Comparison of ENCODE assay signal across 15 mouse cellular contexts in the genomic region with DNA sequence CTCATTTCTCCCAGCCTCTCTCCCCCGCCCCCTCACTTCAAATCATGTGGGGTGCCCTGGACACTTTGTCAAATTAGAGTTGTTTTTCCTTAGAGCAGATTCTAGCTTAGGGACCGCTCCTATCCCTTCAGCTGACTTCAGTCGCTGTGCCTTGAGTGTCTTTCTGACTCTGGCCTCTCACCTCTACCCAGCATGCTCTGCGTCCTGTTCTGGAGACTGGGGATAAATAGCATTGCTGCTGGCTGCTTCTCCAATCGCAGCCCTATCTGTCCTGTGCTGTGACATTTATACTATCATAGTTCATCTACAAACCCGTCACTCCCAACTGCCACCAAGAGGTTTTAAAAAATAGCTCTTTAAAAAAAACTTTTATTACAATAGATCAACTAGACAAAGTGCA. TPM values are rescaled to one million over a fixed set of nuclear protein-coding genes. Genes with fewer than 3 reads are reported as not detected.
DNase-seq lines count a peak whose midpoint lies in the region; ATAC-seq lines count a peak whose summit lies in the region.
"Had no signal": no experiment of that assay in that cellular context is flagged by ENCODE, and none has a peak within 500 bp of the region (broad histone marks: within the 10 kb centered on the region; RNA-seq: fewer than 3 reads in every experiment).

No protein-coding gene starts in this region.

- no peak for ATAC-seq in heart, embryonic 11.5 days (replicated peaks; ENCODE audit: insufficient number of reproducible peaks, low FRiP score, low TSS enrichment)
- ATAC-seq in liver, embryonic 16.5 days (ENCODE audit: low read depth): no peak
- ATAC-seq: forebrain, embryonic 13.5 days; hindbrain, postnatal 0 days; midbrain, embryonic 16.5 days had no signal

- DNase-seq in heart, postnatal 4 days: no peak
- DNase-seq in ES-CJ7 (ENCODE audit: low read depth, low spot score): peak; percentile 67
- peak; percentile 68 for DNase-seq in c-Kit-positive CD71-positive TER-119-negative erythroid progenitor cells, embryonic 14.5 days (ENCODE audit: low read depth)
- DNase-seq in thymus, postnatal 10 days (ENCODE audit: low spot score in 2 of 2): no peak
- no peak for DNase-seq in left cerebral cortex, postnatal 4 days
- DNase-seq: adrenal gland, postnatal 25 days; cerebellum, adult 18-20 months had no signal

- no peak overlapping the region for H3K4me3 ChIP-seq in heart, embryonic 11.5 days (ENCODE audit: low read depth, low read length)
- H3K4me3 ChIP-seq in liver, embryonic 16.5 days (ENCODE audit: low read depth, low read length): no peak overlapping the region
- H3K4me3 ChIP-seq: forebrain, embryonic 13.5 days; heart, embryonic 15.5 days; kidney, embryonic 15.5 days; neural tube, embryonic 12.5 days had no signal

- no peaks in the 10 kb centered on the region for H3K27me3 ChIP-seq in heart, embryonic 11.5 days (ENCODE audit: control insufficient read depth, insufficient read depth, low read length)
- H3K27me3 ChIP-seq in liver, embryonic 16.5 days (ENCODE audit: control insufficient read depth, insufficient read depth, low read depth, low read length): no peaks in the 10 kb centered on the region
- H3K27me3 ChIP-seq: forebrain, embryonic 13.5 days; kidney, embryonic 15.5 days; neural tube, embryonic 12.5 days had no signal

- WGBS in heart, embryonic 11.5 days (ENCODE audit: insufficient replicate concordance): 46% methylated on average over 6 of the region's 6 CpGs
- 20% methylated on average over 6 of the region's 6 CpGs for WGBS in liver, embryonic 16.5 days (ENCODE audit: insufficient replicate concordance)

- no peak overlapping the region for H3K9ac ChIP-seq in heart, embryonic 11.5 days (ENCODE audit: low read depth, low read length)
- H3K9ac ChIP-seq in liver, embryonic 16.5 days (ENCODE audit: low read depth, low read length): peak overlapping the region; percentile 9; the same call in 1 of the 2 replicates
- H3K9ac ChIP-seq: forebrain, embryonic 13.5 days; heart, embryonic 15.5 days; kidney, embryonic 15.5 days; neural tube, embryonic 12.5 days had no signal

- H3K9me3 ChIP-seq in heart, embryonic 11.5 days (replicated peaks; ENCODE audit: control insufficient read depth, low read length): no peaks in the 10 kb centered on the region
- H3K9me3 ChIP-seq in liver, embryonic 16.5 days (replicated peaks; ENCODE audit: control insufficient read depth, low read length): no peaks in the 10 kb centered on the region
- H3K9me3 ChIP-seq: forebrain, embryonic 13.5 days; heart, embryonic 15.5 days; kidney, embryonic 15.5 days; neural tube, embryonic 12.5 days had no signal

- H3K27ac ChIP-seq in heart, embryonic 11.5 days (ENCODE audit: low read depth, low read length): peak overlapping the region; percentile 64
- peak overlapping the region; percentile 41; the same call in 1 of the 2 replicates for H3K27ac ChIP-seq in liver, embryonic 16.5 days (ENCODE audit: low read length)
- H3K27ac ChIP-seq: forebrain, embryonic 13.5 days; heart, embryonic 15.5 days; hindbrain, postnatal 0 days; kidney, embryonic 15.5 days; neural tube, embryonic 12.5 days had no signal

- intact Hi-C loops in left cerebral cortex, postnatal 4 days (cut with DNase I): no loop called here

- H3K4me1 ChIP-seq in heart, embryonic 11.5 days (ENCODE audit: control insufficient read depth, insufficient read depth, low read length): peaks cover 15% of the 10 kb centered on the region
- H3K4me1 ChIP-seq in liver, embryonic 16.5 days (ENCODE audit: control insufficient read depth, low read depth, low read length): peaks cover 26% of the 10 kb centered on the region

- no peaks in the 10 kb centered on the region for H3K36me3 ChIP-seq in heart, embryonic 11.5 days (ENCODE audit: control insufficient read depth, insufficient read depth, low read length)
- no peaks in the 10 kb centered on the region for H3K36me3 ChIP-seq in liver, embryonic 16.5 days (ENCODE audit: control insufficient read depth, insufficient read depth)
- H3K36me3 ChIP-seq: heart, embryonic 15.5 days; kidney, embryonic 15.5 days; neural tube, embryonic 12.5 days had no signal

- H3K4me2 ChIP-seq in heart, embryonic 11.5 days: no peak overlapping the region
- peak overlapping the region; percentile 19 for H3K4me2 ChIP-seq in liver, embryonic 16.5 days (ENCODE audit: low read depth, low read length)
- H3K4me2 ChIP-seq: forebrain, embryonic 13.5 days; heart, embryonic 15.5 days; kidney, embryonic 15.5 days; neural tube, embryonic 12.5 days had no signal

RNA-seq across cellular contexts. Expression of gene Gclm, which starts 2.5 kb away (rescaled TPM):
- 89.1 and 112 TPM in 2 replicates for polyA plus RNA-seq in heart, embryonic 11.5 days (2014; fragmentation: Nextera tagmentation; extraction: Ambion mirVana)
- total RNA-seq in heart, postnatal 4 days (2021): 10 to 100 TPM; 43.9 to 58.5 TPM
- polyA plus RNA-seq in liver, embryonic 16.5 days (2015; fragmentation: Nextera tagmentation; extraction: Ambion mirVana): 385 and 388 TPM in 2 replicates
- total RNA-seq in left cerebral cortex, postnatal 4 days (2021): 10 to 100 TPM; 59.5 to 79.0 TPM

RNA-seq across cellular contexts. Expression of gene Dnttip2, which starts 31.3 kb away (rescaled TPM):
- polyA plus RNA-seq in heart, embryonic 11.5 days (2014; fragmentation: Nextera tagmentation; extraction: Ambion mirVana): 58.7 and 59.9 TPM in 2 replicates
- 10 to 100 TPM; 28.9 to 30.8 TPM for total RNA-seq in heart, postnatal 4 days (2021)
- 26.1 and 27.5 TPM in 2 replicates for polyA plus RNA-seq in liver, embryonic 16.5 days (2015; fragmentation: Nextera tagmentation; extraction: Ambion mirVana)
- total RNA-seq in left cerebral cortex, postnatal 4 days (2021): 10 to 100 TPM; 31.7 to 33.3 TPM

RNA-seq across cellular contexts. Expression of gene Bcar3, which starts 51.1 kb away (rescaled TPM):
- 6.4 and 8.7 TPM in 2 replicates for polyA plus RNA-seq in heart, embryonic 11.5 days (2014; fragmentation: Nextera tagmentation; extraction: Ambion mirVana)
- 1 to 10 TPM; 8.8 to 9.5 TPM for total RNA-seq in heart, postnatal 4 days (2021)
- 6.0 and 7.2 TPM in 2 replicates for polyA plus RNA-seq in liver, embryonic 16.5 days (2015; fragmentation: Nextera tagmentation; extraction: Ambion mirVana)
- 1 to 10 TPM; 4.7 to 7.0 TPM for total RNA-seq in left cerebral cortex, postnatal 4 days (2021)

Comparison
In these comparisons a context has a peak if more than half of its experiments do, and no peak if none do; other contexts are left out.
1. DNase-seq: peak in ES-CJ7 (single experiment) and c-Kit-positive CD71-positive TER-119-negative erythroid progenitor cells, embryonic 14.5 days (single experiment); none in heart, postnatal 4 days (single experiment), thymus, postnatal 10 days (0 of 2) and left cerebral cortex, postnatal 4 days (single experiment).